Mouse (Mus musculus) thymus, adult 2 months (tissue): Measurements from ENCODE around the gene Gm4922.

Source experiments
- CTCF ChIP-seq: fragments of 200-500 bp; IDR thresholded peaks from 2 replicates; pipeline ENCODE4 v1.5.1; 2012; ENCODE audit warnings: mild to moderate bottlenecking, control low read depth, low read length, moderate library complexity, borderline replicate concordance; ENCODE audit not compliant: control insufficient read depth, poor library complexity, insufficient read depth; ENCODE audit errors: extremely low read depth
- POLR2A ChIP-seq: fragments of 200-500 bp; IDR thresholded peaks from 2 replicates; pipeline ENCODE4 v1.6.1; 2012; ENCODE audit warnings: mild to moderate bottlenecking, low read length, control low read depth, moderate library complexity; ENCODE audit not compliant: control insufficient read depth, poor library complexity, insufficient read depth; ENCODE audit errors: extremely low read depth

GRCm38 (mm10) chr10:18750057-18750456 lies 36.5 kb downstream of the Gm4922 start:
- TF ChIP-seq POLR2A (no peak), CTCF (no peak)
